Mouse (Mus musculus) induced T-regulatory cell, adult 2 months (primary cell): ENCODE data around the gene Lce3c.

ENCODE experiments used
- DNase-seq: peaks from one replicate; pipeline ENCODE4 v3.0.0-alpha.2; 2012; ENCODE audit warnings: low read depth

Lce3c gene

DNA sequence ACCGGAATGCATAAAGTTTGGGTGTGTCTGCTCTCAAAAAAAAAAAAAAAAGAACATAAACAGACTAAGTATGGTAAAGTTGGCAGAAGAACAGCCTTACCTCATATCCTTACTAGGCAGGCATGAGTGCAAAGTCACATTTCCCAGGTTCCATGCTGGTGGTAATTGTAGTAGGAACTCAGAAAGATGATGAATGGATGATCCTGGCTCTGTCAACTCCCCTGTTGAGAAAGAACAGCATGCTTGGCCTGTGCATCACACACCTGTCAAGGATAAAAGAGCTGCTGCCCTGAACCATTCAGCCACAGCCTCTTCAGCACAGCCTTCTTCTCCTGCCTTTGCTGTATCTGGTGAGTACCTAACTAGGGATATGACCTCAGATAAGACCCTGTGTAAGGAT is at the start of gene Lce3c:
TSS of gene Lce3c (plus strand) at position 301 of the 400 bp plus-strand sequence.
- DNase-seq = no peak

DNA sequence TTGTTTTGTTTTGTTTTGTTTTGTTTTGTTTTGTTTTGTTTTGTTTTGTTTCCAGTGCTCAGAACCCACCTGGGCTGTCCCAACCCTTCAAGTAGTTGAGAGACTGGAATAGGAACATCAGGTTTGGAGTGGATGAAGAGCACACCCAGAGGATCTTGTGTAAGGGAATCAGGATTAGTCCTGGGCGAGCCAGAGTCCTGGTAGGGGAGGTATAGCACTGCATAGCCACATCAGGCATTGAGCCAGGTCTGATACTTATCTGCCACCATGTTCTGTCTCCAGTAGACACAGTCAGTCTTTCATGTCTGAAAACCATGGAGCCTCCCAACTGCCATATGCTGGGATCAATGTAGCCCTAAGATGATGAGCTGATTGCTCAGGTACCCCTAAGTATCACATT is 49.8 kb upstream of the Lce3c start:
- DNase-seq = no peak

DNA sequence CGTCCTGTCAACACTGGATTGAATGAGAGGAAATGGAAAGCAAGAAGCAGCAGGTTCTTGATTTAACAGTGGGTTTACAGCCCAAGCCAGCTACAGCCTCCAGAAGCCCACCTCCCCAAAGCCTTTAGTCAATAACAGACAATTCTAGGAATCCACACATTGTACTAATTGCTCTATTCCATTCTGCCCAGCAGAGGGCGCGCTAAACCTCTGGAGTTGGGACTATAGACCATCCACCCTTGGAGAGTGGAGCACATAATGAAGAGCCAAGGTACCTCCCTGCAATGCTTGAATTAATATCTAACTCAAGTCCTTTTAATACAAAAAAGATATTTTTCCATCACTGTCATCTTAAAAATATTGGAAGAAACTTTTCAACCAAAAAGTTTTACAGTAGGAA is 41.3 kb upstream of the Lce3c start:
- peak; percentile 7 for DNase-seq

DNA sequence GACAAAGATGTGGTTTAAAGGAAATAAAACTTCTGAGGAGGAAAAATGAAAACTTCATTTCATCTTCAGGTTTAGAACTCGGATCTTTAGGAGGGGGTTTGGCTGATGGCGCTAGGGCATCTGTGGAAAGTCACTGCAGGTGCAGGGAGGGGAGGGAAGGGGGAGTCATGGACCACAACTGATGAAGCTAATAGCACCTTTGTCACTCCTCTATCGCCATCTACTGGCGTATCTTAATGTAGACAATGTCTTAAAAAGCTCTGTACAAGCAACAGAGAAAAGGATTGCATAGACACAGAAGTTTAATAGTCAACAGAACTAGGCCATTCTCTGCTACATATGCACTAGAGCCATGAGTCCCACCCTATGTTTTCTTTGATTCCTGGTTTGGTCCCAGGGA is 40.6 kb upstream of the Lce3c start:
- DNase-seq = peak; percentile 1

DNA sequence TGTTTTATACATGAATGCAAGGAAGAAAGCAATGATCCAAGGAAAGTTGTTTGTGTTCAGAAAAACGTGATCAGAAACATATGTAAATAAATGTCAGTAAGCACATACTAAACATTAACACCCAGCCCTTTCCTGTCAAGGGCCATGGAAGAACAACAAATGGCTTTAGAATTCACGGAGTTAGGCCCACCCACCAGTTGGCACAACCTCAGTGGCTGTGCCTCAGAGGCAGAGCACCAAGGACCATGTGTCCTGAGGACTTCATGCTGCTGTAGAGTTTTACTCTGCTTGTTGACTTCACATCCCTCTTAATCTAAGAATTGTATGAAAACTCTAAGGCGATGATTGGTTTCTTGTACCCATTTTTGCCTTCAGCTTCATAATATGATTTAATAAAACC is 39.1 kb upstream of the Lce3c start:
- no peak for DNase-seq

DNA sequence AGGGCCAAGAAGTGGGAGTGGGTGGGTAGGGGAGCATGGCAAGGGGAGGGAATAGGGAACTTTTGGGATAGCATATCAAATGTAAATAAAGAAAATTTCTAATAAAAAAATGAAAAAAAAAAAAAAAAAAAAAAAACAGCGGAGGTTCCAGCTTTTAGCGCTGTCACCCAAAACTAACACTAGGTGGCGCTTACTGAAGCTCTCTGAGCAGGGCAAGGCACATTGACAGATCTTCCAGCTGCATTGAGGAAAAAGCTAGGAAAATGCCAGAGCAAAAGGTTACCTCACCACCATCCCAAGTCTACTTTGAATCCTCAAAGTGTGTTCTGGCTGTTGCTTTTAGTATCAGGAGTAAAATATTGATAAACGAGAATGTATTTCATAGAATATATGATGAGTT is 36.7 kb upstream of the Lce3c start:
- peak; percentile 3 for DNase-seq

DNA sequence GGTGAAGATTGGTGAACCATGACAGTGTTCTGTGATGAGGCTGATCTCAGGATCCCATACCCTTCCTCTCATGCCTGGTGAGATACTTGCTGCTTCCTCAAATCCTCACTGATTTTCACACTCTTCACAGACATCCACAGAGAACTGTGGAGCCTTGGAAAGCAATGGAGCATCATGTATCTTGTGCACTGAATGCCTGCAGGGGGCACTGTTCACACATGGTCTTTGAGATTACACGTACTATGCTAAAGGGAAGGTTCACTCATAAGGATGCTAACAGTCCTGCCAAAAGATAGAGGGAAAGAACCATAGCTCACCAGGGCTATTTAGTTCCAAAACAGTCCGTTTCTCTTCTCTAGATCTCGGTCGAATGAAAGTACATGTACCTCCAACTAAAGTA is 23.9 kb upstream of the Lce3c start:
- DNase-seq = no peak

DNA sequence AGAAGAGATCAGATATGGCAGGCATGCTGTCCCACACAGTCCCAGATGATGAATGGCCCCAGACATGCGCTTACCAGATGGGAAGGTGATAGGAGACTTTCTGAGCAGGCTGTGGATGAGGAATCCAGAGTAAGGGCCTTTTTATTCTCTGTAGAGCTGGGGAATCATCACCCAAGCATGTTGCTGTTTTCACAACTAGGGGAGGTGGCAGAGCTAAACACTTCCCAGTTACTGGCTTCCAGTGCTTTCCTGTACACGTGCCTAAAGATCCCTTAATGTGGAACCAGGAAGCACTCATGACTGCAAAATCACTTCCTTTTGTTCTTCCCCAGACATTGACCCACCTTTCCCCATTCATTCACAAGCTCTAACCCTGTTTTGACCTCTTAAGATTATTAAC is 18.2 kb upstream of the Lce3c start, which contains the start of gene Lce3a:
TSS of gene Lce3a (minus strand) at position 101 of the 400 bp plus-strand sequence.
- no peak for DNase-seq

DNA sequence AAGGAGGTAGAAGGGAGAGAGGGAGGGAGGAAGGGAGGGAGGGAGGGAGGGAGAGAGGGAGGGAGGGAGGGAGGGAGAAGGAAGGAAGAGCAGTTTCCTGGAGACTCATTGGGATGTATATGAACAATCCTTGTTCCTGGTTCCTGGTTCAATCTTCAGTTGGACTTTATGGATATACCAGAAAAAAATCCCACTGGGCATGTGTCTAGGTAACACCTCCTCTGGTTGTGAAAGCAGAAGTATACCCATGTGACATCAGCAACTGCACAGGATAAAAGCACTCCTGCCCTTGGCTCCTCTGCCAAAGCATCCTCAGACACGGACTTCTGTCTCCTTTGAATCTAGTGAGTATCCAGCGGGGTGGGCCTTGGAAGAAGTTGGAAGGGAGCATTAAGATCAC is 11.6 kb upstream of the Lce3c start, which contains the start of gene Lce3b:
TSS of gene Lce3b (plus strand) at position 301 of the 400 bp plus-strand sequence.
- no peak for DNase-seq

DNA sequence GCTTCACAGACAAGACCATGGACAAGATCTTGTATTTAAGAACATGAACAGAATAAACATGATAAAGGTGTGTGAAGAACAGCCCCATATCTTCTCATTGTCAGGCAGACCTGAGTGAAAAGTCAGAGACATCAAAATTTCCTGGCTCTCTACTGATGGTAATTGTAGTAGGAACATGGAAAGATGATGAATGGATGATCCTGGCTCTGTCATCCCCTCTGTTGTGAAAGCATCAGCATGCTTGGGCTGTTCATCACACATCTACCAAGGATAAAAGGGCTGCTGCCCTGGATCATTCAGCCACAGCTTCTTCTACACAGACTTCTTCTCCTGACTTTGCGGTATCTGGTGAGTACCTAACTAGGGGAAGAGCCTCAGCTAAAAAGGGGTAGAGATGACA is 12.8 kb downstream of the Lce3c start, which contains the start of gene Lce3d:
TSS of gene Lce3d (plus strand) at position 301 of the 400 bp plus-strand sequence.
- no peak for DNase-seq

DNA sequence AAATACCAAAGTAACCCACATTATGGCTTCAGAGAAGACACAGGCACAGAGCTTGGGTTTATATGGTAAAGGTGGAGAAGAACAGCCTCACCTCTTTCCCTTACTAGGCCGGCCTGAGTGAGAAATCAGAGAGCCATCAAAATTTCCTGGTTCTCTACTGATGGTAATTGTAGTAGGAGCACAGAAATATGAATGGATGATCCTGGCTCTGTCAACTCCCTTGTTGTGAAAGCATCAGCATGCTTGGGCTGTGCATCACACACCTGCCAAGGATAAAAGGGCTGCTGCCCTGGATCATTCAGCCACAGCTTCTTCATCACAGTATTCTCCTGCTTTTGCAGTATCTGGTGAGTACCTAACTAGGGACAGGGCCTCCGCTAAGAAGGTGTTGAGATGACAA is 22.5 kb downstream of the Lce3c start, which contains the start of gene Lce3e:
TSS of gene Lce3e (plus strand) at position 301 of the 400 bp plus-strand sequence.
- DNase-seq = no peak

DNA sequence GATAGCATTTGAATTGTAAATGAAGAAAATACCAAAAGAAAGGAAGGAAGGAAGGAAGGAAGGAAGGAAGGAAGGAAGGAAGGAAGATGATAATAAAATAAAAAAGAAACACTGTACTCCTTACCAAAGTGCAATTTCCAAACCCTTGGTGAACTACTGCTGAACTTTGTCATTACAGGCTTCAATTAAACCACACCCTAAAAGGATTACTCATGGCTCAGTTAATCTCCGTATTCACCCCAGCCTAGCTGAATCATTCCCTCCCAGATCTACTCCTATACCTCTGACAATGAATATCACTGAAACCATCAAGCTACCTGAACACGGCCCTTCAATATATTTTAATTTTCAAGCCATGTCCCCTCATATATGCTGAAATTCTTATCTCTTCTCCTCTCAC is 34.2 kb downstream of the Lce3c start:
- no peak for DNase-seq

DNA sequence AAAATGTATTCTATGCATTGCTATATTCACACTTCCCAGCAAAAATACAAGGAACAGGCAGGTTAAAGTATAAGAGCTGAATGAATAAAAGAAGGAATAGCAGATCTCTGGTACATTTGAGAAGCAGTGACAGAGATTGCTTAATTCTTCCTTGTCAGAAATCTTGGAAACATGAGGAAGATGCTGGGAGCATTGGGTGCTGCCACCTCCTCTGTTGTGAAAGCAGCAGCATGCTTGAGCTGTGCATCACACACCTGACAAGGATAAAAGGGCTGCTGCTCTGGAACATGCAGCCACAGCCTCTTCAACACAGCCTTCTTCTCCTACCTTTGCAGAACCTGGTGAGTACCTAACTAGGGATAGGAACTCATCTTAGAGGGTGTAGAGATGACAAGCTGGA is 47.6 kb downstream of the Lce3c start, which contains the start of gene Lce3f:
TSS of gene Lce3f (plus strand) at position 301 of the 400 bp plus-strand sequence.
- DNase-seq = no peak
